Mouse (Mus musculus) kidney, adult 2 months (tissue): ENCODE data around the gene Lpar5. TPM values are rescaled to one million over a fixed set of nuclear protein-coding genes. Genes with fewer than 3 reads are reported as not detected.
"Not testable (repeated sequence)": the region's sequence is repeated elsewhere in the genome, so short reads cannot be mapped to it uniquely, and the experiment has no call there.

Experiments used
- DNase-seq: peaks from one replicate; pipeline ENCODE4 v3.0.0; 2021
- H3K27ac ChIP-seq: fragments of 200-500 bp; 2 replicates; pipeline ENCODE4 v1.5.1; 2012; ENCODE audit warnings: low read depth, low read length, control low read depth, inconsistent platforms; ENCODE audit not compliant: insufficient read depth
- H3K27me3 ChIP-seq: fragments of 200-500 bp; replicated peaks from 2 replicates; pipeline ENCODE4 v1.6.1; 2012; ENCODE audit warnings: mild to moderate bottlenecking, moderate library complexity, low read length, inconsistent platforms; ENCODE audit not compliant: control insufficient read depth, insufficient read depth
- H3K36me3 ChIP-seq: fragments of 200-500 bp; 2 replicates; pipeline ENCODE4 v1.6.1; 2012; ENCODE audit warnings: mild to moderate bottlenecking, moderate library complexity, low read length, inconsistent platforms; ENCODE audit not compliant: control insufficient read depth, insufficient read depth
- H3K4me1 ChIP-seq: fragments of 200-500 bp; 2 replicates; pipeline ENCODE4 v1.6.1; 2011; ENCODE audit warnings: low read length; ENCODE audit not compliant: control insufficient read depth, insufficient read depth
- H3K4me3 ChIP-seq: fragments of 200-500 bp; 2 replicates; pipeline ENCODE4 v1.5.1; 2011; ENCODE audit warnings: mild to moderate bottlenecking, low read depth, low read length, control low read depth; ENCODE audit not compliant: insufficient read depth
- CTCF ChIP-seq: fragments of 200-500 bp; conservative IDR thresholded peaks from 2 replicates; pipeline ENCODE4 v1.5.1; 2011; ENCODE audit warnings: low read depth, mild to moderate bottlenecking, control low read depth, low read length, moderate library complexity, mixed read lengths; ENCODE audit not compliant: insufficient read depth, insufficient read length
- POLR2A ChIP-seq: fragments of 200-500 bp; IDR thresholded peaks from one replicate; pipeline ENCODE4 v1.6.1; 2011; ENCODE audit warnings: low read depth, low read length, control low read depth
- WGBS: fragments of 180-500 bp; shearing (Covaris S2); methylation state at CpG from one replicate; pipeline ENCODE4 v1.1.7; 2018; 5-methylcytosine and 5-hydroxymethylcytosine counted together
- polyA plus RNA-seq: library from polyadenylated mRNA; depleted of rRNA; stranded (reverse); fragments of >200 nt; gene quantifications from 2 replicates; pipeline ENCODE4 v1.2.3, GENCODE M21; 2012

Lpar5 gene
- polyA plus RNA-seq, 1 experiment = 3.5 TPM

DNA sequence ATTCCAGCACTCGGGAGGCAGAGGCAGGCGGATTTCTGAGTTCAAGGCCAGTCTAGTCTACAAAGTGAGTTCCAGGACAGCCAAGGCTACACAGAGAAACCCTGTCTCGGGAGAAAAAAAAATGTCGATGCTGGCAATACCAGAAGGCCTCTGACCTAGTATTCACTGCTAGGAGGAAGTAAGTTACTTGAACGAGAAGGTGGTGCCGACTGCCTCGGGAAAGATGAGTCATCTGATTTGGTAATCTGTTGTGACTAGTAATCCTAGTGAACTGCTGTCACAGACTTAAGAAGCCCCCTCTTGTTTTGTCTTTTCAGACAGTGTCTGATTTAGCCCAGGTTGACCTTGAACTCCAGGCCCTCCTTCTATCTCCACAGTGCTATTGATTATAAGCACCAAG, 26.7 kb upstream of the Lpar5 start:
- peak; percentile 10 for DNase-seq
- WGBS = 51% methylated on average over 7 of the region's 7 CpGs
- Histone ChIP-seq H3K4me3 (no peak overlapping the region), H3K36me3 (peaks cover 5% of the 10 kb centered on the region), H3K4me1 (peaks cover 5% of the 10 kb centered on the region; the same call in 1 of the 2 replicates), H3K27ac (no peak overlapping the region), H3K27me3 (no peaks in the 10 kb centered on the region)
- no peak for TF ChIP-seq CTCF
- no peak for TF ChIP-seq POLR2A

DNA sequence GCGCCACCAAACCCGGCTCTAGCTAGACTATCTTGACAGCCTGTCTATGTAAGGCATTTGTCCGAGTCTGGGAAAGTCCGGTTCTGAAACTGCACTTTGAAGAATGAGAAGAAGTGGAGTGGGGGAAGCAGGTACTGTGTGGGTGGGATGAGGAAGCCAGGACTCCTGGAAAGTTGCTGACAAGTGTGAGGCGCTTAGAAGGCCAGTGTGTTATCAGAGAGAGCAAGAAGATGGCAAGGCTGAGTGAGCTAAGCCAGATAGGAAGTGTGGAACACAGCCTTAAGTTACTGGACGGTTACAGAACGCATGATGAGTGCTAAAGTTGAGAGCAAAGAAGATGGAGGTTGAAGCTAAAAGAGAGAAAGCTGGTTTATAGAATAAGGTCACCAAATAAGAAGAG, 25.6 kb upstream of the Lpar5 start:
- no peak for DNase-seq
- Histone ChIP-seq H3K27me3 (no peaks in the 10 kb centered on the region), H3K4me3 (no peak overlapping the region), H3K4me1 (peaks cover 5% of the 10 kb centered on the region; the same call in 1 of the 2 replicates), H3K27ac (no peak overlapping the region), H3K36me3 (peaks cover 3% of the 10 kb centered on the region)
- TF ChIP-seq POLR2A (no peak), CTCF (no peak)
- 85% methylated on average over 7 of the region's 7 CpGs for WGBS

DNA sequence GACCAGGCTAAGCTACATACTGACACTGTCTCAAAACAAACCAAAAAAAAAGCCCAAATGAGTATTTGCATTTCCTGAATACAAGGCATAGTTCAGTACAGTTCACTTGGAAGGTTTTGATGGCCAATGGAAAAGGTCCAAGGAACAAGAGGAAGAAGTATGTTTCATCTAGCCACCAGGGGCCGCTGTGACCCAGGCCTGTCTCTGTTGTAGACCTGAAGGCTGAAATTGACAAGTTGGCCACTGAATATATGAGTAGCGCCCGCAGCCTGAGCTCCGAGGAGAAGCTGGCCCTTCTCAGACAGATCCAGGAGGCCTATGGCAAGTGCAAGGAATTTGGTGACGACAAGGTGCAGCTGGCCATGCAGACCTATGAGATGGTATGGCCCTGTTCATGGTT, 21.0 kb upstream of the Lpar5 start:
- DNase-seq = peak; percentile 88
- H3K36me3 ChIP-seq = peaks cover 3% of the 10 kb centered on the region
- H3K4me3 ChIP-seq = no peak overlapping the region
- H3K27ac ChIP-seq = no peak overlapping the region
- TF ChIP-seq POLR2A = no peak
- peak; percentile 87 for TF ChIP-seq CTCF
- WGBS = 27% methylated on average over 5 of the region's 5 CpGs
- H3K27me3 ChIP-seq = no peaks in the 10 kb centered on the region
- H3K4me1 ChIP-seq = no peaks in the 10 kb centered on the region

DNA sequence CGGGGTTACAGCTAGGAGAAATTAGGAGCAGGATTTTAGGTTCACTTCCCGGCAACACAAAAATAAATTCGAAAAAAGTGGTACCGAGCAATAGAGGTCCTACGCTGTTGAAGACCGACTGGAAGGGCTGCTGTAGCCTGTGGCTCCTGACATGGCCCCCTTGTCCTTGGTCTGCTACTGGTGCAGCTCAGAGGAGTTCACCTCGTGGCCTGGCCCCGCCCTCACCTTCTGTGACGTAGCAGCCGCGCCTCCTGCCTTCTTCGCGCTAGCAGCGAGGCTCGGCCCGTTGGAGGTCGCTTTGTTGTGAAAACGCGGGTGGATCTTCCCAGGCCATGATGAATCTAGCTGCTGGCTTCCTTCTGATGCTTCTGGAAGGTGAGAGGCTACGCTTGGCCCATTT, 18.0 kb upstream of the Lpar5 start, which contains the start of gene Acrbp:
Acrbp (plus strand) TSS at position 12 of the 400 bp plus-strand sequence.
- WGBS = 62% methylated on average over 20 of the region's 20 CpGs
- TF ChIP-seq CTCF (no peak), POLR2A (no peak)
- Histone ChIP-seq H3K4me1 (no peaks in the 10 kb centered on the region), H3K36me3 (peaks cover 3% of the 10 kb centered on the region), H3K4me3 (no peak within 1 kb of the TSS), H3K27ac (no peak within 1 kb of the TSS), H3K27me3 (no peaks in the 10 kb centered on the region)
- no peak for DNase-seq

DNA sequence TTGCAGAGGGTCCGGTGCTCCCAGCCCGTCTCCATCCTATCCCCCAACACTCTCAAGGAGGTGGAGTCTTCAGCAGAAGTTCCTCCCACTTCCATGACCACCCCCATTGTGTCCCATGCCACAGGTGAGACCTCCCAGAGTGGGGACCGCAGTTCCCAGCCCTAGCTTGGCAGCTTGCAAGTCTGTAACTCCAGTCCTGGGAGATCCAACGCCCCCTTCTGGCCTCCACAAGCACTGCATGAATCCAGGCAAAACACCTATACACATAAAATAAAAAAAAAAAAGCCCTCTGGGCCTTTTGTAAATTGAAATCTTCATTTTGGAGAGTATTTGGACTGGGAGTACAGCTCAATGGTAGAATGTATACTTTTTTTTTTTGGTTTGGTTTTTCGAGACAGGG, 16.5 kb upstream of the Lpar5 start:
- 72% methylated on average over 5 of the region's 5 CpGs for WGBS
- DNase-seq = no peak
- TF ChIP-seq POLR2A (no peak), CTCF (peak; percentile 38)
- Histone ChIP-seq H3K27me3 (no peaks in the 10 kb centered on the region), H3K4me1 (no peaks in the 10 kb centered on the region), H3K36me3 (no peaks in the 10 kb centered on the region), H3K27ac (no peak overlapping the region), H3K4me3 (no peak overlapping the region)

DNA sequence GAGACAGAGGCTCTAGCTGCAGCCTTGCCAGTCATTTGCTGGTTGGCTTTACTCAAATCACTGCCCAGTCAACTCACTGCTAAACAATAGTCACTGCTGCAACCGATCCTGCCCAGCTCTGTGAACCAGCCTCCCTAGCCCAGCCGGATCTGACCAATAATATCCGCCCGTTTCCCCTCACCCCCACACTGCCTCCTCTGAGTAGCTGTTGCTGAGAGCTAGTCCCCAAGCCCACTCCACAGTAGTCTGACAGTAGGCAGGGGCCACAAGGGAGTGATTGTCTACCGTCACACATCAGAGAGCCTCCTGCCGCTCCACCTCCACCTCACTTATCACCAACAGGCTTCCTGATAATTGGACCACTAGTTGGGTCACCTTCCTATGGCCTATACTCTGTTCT, 6.2 kb upstream of the Lpar5 start:
- Histone ChIP-seq H3K36me3 (no peaks in the 10 kb centered on the region), H3K4me1 (no peaks in the 10 kb centered on the region), H3K27ac (no peak overlapping the region), H3K27me3 (no peaks in the 10 kb centered on the region), H3K4me3 (no peak overlapping the region)
- TF ChIP-seq POLR2A = no peak
- no peak for TF ChIP-seq CTCF
- DNase-seq = no peak
- 39% methylated on average over 6 of the region's 6 CpGs for WGBS

DNA sequence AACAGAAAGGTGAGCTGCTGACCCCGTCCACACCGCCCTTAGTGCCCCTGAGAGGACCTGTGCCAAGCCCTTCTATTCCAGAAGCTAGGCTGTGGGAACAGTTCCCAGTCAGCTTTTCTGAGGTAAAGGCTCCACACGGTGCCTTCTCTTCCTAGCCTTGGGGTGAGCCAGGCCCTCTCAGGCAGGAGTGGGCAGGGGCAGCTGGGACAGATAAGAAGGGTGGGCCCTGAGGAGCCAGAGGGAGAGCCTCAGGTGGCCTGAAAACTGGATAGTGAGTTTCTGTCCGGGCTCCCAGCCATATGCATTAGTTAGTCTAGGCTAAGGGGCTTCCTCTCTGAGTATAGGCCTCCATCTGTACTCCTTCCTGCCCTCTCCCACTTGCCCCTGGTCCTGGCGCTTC, 5.2 kb upstream of the Lpar5 start:
- no peaks in the 10 kb centered on the region for H3K36me3 ChIP-seq
- H3K27ac ChIP-seq = no peak overlapping the region
- H3K27me3 ChIP-seq = no peaks in the 10 kb centered on the region
- WGBS = 86% methylated on average over 5 of the region's 5 CpGs
- no peak overlapping the region for H3K4me3 ChIP-seq
- no peak for DNase-seq
- TF ChIP-seq POLR2A (no peak), CTCF (no peak)
- no peaks in the 10 kb centered on the region for H3K4me1 ChIP-seq

DNA sequence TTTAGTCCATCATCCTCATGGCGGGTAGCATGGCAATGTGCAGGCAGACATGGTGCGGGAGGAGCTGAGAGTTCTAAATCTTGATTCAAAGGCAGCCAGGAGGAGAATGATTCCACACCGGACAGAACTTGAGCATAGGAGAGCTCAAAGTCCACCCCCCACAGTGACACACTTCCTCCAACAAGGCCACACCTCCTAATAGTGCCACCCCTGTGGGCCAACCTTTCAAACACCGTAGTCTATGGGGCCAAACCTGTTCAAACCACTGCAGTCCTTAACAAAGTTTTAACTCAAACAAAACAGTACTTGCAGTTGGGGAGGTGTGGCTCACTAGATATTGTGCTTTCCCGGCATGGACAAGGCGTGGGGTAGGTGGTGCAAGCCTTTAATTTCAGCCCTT, 3.8 kb upstream of the Lpar5 start:
- TF ChIP-seq POLR2A = no peak
- TF ChIP-seq CTCF = no peak
- 79% methylated on average over 6 of the region's 6 CpGs for WGBS
- DNase-seq = peak; percentile 34
- no peaks in the 10 kb centered on the region for H3K36me3 ChIP-seq
- H3K27me3 ChIP-seq = no peaks in the 10 kb centered on the region
- H3K4me3 ChIP-seq = no peak overlapping the region
- no peak overlapping the region for H3K27ac ChIP-seq
- H3K4me1 ChIP-seq = no peaks in the 10 kb centered on the region

DNA sequence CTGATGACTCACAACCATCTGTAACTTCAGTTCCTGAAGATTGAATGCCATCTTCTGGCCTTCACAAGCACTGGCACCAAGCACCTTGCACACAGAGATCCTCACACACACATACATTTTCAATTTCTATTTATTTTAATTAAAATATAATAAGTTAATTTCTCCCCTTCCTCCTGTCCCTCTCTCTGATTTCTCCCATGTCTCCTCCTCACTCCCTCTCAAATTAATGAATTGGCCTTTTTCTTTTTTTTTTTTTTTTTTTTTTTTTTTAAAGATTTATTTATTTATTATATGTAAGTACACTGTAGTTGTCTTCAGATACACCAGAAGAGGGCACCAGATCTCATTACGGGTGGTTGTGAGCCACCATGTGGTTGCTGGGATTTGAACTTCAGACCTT, 2.5 kb upstream of the Lpar5 start:
- no CpG with 5 or more reads among the region's 1 CpGs for WGBS
- H3K4me1 ChIP-seq, H3K27ac ChIP-seq, DNase-seq, H3K4me3 ChIP-seq, H3K36me3 ChIP-seq, H3K27me3 ChIP-seq: not testable (repeated sequence)
